Mouse (Mus musculus): ENCODE results near the gene Aldh18a1.

- no peak for TF ChIP-seq MYOG (IDR thresholded peaks at IDR 0.05; ENCODE audit: control insufficient read depth in 1 of 3, insufficient read depth in 1 of 3, insufficient read length in 2 of 3, low read depth in 2 of 3)
- TF ChIP-seq POLR2A (IDR thresholded peaks at IDR 0.05; ENCODE audit: insufficient read length, low read depth), result no peak
- no peak for TF ChIP-seq MYOD1 (IDR thresholded peaks at IDR 0.05; ENCODE audit: control insufficient read depth in 1 of 3, insufficient read length in 2 of 3, low read depth in 2 of 3)
- no peak for TF ChIP-seq MAX (IDR thresholded peaks at IDR 0.05; ENCODE audit: low read depth)
- TF ChIP-seq POLR2AphosphoS2 (IDR thresholded peaks at IDR 0.05; ENCODE audit: insufficient read length, low read depth), result no peak
- TF ChIP-seq E2F4 (IDR thresholded peaks at IDR 0.05; ENCODE audit: insufficient read depth), result no peak
- TF ChIP-seq SRF (IDR thresholded peaks at IDR 0.05; ENCODE audit: control insufficient read depth, insufficient read length, low read depth), result no peak
Observed at GRCm38 (mm10) chr19:40528254-40528653, 60.0 kb downstream of the Aldh18a1 start.
